Mouse (Mus musculus): ENCODE measurements at regions not wholly inside any gene's neighbourhood (a gene's known extent, or its start where the extent isn't known, plus 50 kb on each side); places are given as distances from the start of the nearest gene placed in this dataset.
"Not testable (repeated sequence)": the region's sequence is repeated elsewhere in the genome, so short reads cannot be mapped to it uniquely, and the experiment has no call there.

DNA sequence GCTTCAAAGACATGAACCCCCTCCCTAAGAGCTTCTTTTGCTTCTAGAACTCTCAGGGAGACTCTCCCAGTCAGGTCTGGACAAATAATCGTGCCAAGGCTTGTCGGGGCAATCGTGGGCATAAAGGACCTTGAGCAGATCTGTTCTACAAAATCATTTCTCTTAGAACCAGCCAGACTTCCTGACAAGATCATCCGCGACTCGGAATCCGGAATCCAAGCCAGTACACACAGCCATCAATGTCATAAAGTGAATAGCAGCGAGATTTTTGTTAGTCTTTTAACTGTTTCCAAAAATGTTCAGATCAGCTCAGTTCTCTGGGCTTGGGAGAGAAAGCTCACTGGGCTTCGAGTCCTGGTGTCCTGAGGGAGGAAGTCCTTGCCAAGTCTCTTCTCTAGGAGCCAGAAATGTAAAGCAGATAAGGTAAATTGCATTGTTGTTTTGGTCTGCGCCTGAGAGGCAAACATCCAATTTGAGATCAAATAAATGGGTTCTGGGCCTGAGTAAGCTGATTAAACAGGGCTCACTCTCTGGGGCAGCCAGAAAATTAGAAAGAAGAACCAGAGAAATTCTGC lies 92.9 kb upstream of the Fam78b start:
- Histone ChIP-seq H3K27me3 (replicated peaks; ENCODE audit: control insufficient read depth, insufficient read depth, low read length) (no peaks in the 10 kb centered on the region), H3K27ac (ENCODE audit: low read length) (no peak overlapping the region), H3K4me3 (ENCODE audit: low read length) (no peak overlapping the region), H3K4me2 (ENCODE audit: low read depth, low read length) (no peak overlapping the region), H3K9me3 (ENCODE audit: control insufficient read depth, low read length) (no peaks in the 10 kb centered on the region), H3K36me3 (ENCODE audit: control insufficient read depth, insufficient read depth, low read length) (no peaks in the 10 kb centered on the region), H3K9ac (ENCODE audit: low read depth, low read length) (no peak overlapping the region), H3K4me1 (ENCODE audit: control insufficient read depth, insufficient read depth, low read length) (no peaks in the 10 kb centered on the region)
- 63% methylated on average over 10 of the region's 10 CpGs for WGBS
- ATAC-seq = no peak

DNA sequence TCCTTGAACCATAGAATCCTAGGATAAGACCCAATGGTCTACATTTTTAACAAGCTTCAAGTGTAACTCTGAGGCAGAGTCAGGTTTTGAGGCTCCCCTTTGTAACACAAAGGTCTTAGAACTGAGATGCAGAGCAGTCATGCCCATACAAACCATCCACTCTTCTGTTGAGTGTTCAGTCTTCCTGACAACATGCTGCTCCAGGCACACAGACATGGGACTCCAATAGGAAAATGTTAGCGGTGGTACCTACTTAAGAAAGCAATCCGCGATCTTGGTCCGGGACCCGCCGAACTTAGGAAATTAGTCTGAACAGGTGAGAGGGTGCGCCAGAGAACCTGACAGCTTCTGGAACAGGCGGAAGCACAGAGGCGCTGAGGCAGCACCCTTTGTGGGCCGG lies 89.0 kb upstream of the Fam78b start:
- not testable (repeated sequence) for H3K4me3 ChIP-seq (ENCODE audit: low read length); H3K27ac ChIP-seq (ENCODE audit: low read length); H3K9me3 ChIP-seq (ENCODE audit: control insufficient read depth, low read length); H3K4me2 ChIP-seq (ENCODE audit: low read depth, low read length); H3K9ac ChIP-seq (ENCODE audit: low read depth, low read length); H3K27me3 ChIP-seq (replicated peaks; ENCODE audit: control insufficient read depth, insufficient read depth, low read length); H3K36me3 ChIP-seq (ENCODE audit: control insufficient read depth, insufficient read depth, low read length); H3K4me1 ChIP-seq (ENCODE audit: control insufficient read depth, insufficient read depth, low read length); ATAC-seq
- 99% methylated on average over 7 of the region's 10 CpGs for WGBS

DNA sequence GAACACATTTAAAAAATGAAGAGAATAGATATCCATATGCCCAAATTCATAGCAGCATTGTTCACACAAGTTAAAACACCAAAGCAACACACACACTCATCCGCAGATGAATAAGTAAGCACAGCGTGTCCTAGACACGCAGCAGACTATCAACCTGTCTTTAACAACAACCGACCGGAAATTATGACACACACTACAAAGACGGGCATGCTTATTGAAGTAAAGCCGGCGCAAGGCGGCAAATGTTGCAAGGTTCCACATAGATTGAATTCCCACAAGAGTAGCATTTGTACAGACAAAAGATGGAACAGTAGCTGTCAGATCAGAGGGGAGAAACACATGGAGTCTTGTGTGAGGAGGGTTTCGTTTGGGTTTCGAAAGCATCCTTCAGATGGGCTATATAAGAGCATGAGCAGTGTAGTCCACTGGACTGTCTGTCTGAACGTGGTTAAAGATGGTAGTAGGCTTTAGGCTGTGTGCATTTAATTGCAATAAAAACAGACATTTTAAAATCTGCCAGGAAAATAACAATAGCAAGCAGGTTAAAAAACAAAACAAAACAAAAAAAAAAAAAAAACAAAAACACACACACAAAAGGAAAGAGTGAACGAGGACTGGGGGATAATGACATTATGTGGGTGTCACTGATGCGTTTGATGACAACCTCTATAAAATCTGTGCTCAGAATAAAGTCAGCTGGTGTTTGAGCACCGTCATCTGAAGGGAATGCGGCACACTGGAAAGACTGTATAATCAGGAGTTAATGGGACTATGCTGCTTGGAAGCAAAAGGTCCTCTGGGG lies 78.1 kb upstream of the Fam78b start:
- no peak overlapping the region for H3K27ac ChIP-seq (ENCODE audit: low read length)
- no peaks in the 10 kb centered on the region for H3K9me3 ChIP-seq (ENCODE audit: control insufficient read depth, low read length)
- 80% methylated on average over 16 of the region's 16 CpGs for WGBS
- H3K36me3 ChIP-seq (ENCODE audit: control insufficient read depth, insufficient read depth, low read length) = no peaks in the 10 kb centered on the region
- no peaks in the 10 kb centered on the region for H3K4me1 ChIP-seq (ENCODE audit: control insufficient read depth, insufficient read depth, low read length)
- no peak for ATAC-seq
- H3K4me2 ChIP-seq (ENCODE audit: low read depth, low read length) = no peak overlapping the region
- H3K4me3 ChIP-seq (ENCODE audit: low read length) = no peak overlapping the region
- no peaks in the 10 kb centered on the region for H3K27me3 ChIP-seq (replicated peaks; ENCODE audit: control insufficient read depth, insufficient read depth, low read length)
- H3K9ac ChIP-seq (ENCODE audit: low read depth, low read length) = no peak overlapping the region

DNA sequence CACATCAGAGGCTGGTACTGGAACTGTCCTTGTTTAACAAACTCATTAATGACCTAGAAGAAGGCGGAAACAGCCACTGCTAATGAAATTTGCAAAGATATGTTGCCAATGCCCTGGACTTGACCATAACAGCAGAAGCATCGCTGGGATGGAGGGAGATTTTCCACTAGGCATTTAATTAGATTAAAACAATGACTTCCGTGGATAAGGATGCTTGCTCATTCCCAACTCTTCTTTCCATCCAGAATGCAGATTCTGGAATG lies 77.6 kb upstream of the Fam78b start:
- WGBS = 72% methylated on average over 3 of the region's 3 CpGs

DNA sequence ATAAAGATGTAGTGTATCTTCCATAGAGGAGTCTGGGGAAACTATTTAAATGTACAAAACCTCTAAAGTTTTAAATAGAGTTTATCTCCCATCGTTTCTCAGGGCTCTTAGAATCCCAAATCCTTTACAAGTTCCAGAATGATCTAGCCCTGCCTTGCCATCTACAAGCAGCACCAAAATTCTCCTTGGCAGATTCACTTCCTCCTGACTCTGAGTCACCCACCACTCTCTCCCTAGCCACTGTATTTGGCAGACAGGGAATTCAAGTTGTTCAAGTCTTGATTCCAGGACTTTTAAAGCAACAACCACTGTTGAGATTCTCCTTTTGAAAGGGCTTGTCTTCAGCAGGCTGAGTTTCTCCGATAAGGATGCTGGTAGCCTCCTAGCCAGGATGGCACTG lies 77.1 kb upstream of the Fam78b start:
- no peak overlapping the region for H3K9ac ChIP-seq (ENCODE audit: low read depth, low read length)
- H3K27me3 ChIP-seq (replicated peaks; ENCODE audit: control insufficient read depth, insufficient read depth, low read length) = no peaks in the 10 kb centered on the region
- no peak overlapping the region for H3K4me3 ChIP-seq (ENCODE audit: low read length)
- H3K4me2 ChIP-seq (ENCODE audit: low read depth, low read length) = no peak overlapping the region
- H3K4me1 ChIP-seq (ENCODE audit: control insufficient read depth, insufficient read depth, low read length) = no peaks in the 10 kb centered on the region
- H3K36me3 ChIP-seq (ENCODE audit: control insufficient read depth, insufficient read depth, low read length) = no peaks in the 10 kb centered on the region
- H3K9me3 ChIP-seq (ENCODE audit: control insufficient read depth, low read length) = no peaks in the 10 kb centered on the region
- WGBS = 87% methylated on average over 2 of the region's 2 CpGs
- no peak overlapping the region for H3K27ac ChIP-seq (ENCODE audit: low read length)
- ATAC-seq = no peak

More for the DNA sequence above, 77.6 kb upstream of the Fam78b start:
- H3K9me3 ChIP-seq (ENCODE audit: control insufficient read depth, low read length) = no peaks in the 10 kb centered on the region
- H3K4me1 ChIP-seq (ENCODE audit: control insufficient read depth, insufficient read depth, low read length) = no peaks in the 10 kb centered on the region
- no peak overlapping the region for H3K9ac ChIP-seq (ENCODE audit: low read depth, low read length)
- no peak overlapping the region for H3K4me2 ChIP-seq (ENCODE audit: low read depth, low read length)
- H3K27me3 ChIP-seq (replicated peaks; ENCODE audit: control insufficient read depth, insufficient read depth, low read length) = no peaks in the 10 kb centered on the region
- ATAC-seq = no peak
- H3K36me3 ChIP-seq (ENCODE audit: control insufficient read depth, insufficient read depth, low read length) = no peaks in the 10 kb centered on the region
- no peak overlapping the region for H3K4me3 ChIP-seq (ENCODE audit: low read length)
- H3K27ac ChIP-seq (ENCODE audit: low read length) = no peak overlapping the region

DNA sequence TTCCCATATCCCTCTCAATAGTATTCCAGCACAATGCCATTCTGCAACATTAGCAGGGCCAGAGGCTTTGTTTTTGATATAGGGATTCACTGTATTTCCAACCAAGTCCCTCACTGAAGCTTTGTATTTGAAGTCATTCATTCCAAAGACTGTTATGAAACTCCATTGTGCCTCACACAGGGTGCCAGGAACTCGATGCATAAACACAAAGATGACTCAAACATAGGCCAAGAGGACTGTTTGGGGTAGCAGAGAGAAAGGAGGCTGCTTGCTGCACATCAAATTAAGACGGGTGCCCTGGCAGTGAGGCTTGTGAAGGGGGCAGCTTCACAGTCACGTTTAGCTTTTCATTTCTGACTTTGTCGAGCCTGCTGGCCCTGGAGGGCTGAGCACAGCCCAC lies 75.1 kb upstream of the Fam78b start:
- H3K9me3 ChIP-seq (ENCODE audit: control insufficient read depth, low read length) = no peaks in the 10 kb centered on the region
- H3K9ac ChIP-seq (ENCODE audit: low read depth, low read length) = no peak overlapping the region
- H3K36me3 ChIP-seq (ENCODE audit: control insufficient read depth, insufficient read depth, low read length) = no peaks in the 10 kb centered on the region
- H3K4me1 ChIP-seq (ENCODE audit: control insufficient read depth, insufficient read depth, low read length) = no peaks in the 10 kb centered on the region
- H3K4me3 ChIP-seq (ENCODE audit: low read length) = no peak overlapping the region
- H3K27ac ChIP-seq (ENCODE audit: low read length) = no peak overlapping the region
- no peaks in the 10 kb centered on the region for H3K27me3 ChIP-seq (replicated peaks; ENCODE audit: control insufficient read depth, insufficient read depth, low read length)
- no peak for ATAC-seq
- WGBS = 38% methylated on average over 4 of the region's 4 CpGs
- H3K4me2 ChIP-seq (ENCODE audit: low read depth, low read length) = no peak overlapping the region

DNA sequence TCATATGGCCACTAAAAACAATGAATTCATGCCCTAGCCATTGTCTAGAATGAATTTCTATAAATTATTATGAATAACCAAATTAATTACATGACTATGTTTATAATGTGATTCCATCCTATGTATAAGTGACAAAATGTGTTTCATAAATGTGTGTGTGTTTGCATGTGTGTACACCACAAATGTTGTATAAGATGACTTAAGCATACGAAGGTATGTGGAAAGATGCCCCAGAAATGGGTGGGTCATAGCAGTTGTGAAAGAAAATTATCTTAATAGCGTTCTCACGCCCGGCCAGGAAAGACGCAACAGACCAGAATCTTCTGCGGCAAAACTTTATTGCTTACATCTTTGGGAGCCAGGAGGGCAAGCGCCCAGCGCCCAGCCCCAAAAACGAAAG lies 61.5 kb upstream of the Fam78b start:
- not testable (repeated sequence) for ATAC-seq; H3K9ac ChIP-seq (ENCODE audit: low read depth, low read length); H3K4me3 ChIP-seq (ENCODE audit: low read length); H3K4me1 ChIP-seq (ENCODE audit: control insufficient read depth, insufficient read depth, low read length); H3K27me3 ChIP-seq (replicated peaks; ENCODE audit: control insufficient read depth, insufficient read depth, low read length); H3K4me2 ChIP-seq (ENCODE audit: low read depth, low read length); H3K9me3 ChIP-seq (ENCODE audit: control insufficient read depth, low read length); H3K36me3 ChIP-seq (ENCODE audit: control insufficient read depth, insufficient read depth, low read length); H3K27ac ChIP-seq (ENCODE audit: low read length)
- WGBS = 64% methylated on average over 9 of the region's 9 CpGs

DNA sequence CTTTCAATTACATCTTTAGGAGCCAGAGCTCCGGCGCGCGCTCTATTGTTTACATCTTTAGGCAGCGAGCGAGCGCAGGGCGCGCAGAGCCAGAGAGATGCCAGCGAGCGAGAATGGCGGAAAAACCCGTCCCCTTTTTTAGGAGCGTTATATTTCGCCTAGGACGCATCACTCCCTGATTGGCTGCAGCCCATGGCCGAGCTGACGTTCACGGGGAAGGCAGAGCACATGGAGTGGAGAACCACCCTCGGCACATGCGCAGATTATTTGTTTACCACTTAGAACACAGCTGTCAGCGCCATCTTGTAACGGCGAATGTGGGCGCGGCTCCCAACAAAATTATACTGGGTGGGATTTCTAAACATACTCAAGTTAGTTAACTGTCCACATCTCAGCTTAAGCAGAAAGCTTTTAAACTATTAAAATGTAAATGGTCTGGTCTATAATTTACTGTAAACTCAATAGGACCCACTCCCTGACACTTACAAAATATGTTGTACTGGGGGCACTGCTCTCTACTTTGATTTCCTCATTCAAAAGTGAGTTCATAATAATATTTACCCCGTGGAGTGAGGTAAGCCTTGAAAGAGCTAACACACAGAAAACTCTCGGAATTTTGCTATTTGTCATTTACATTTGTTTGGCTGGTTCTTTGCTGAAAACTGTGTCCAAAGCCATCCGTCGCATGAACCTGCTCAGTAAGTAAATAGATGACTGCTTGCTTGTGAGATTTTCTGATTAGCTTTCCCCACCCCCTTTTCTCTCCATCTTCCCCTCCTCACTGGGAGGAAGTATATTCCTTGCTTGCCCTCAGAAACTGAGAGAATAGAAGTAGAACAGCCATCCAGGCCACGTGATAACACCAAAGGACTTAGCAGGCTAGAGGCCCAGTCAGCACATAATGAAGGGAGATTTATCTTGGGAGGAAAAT lies 60.8 kb upstream of the Fam78b start:
- not testable (repeated sequence) for H3K9ac ChIP-seq (ENCODE audit: low read depth, low read length); H3K9me3 ChIP-seq (ENCODE audit: control insufficient read depth, low read length); H3K27ac ChIP-seq (ENCODE audit: low read length); H3K4me1 ChIP-seq (ENCODE audit: control insufficient read depth, insufficient read depth, low read length); H3K4me2 ChIP-seq (ENCODE audit: low read depth, low read length); H3K27me3 ChIP-seq (replicated peaks; ENCODE audit: control insufficient read depth, insufficient read depth, low read length); H3K36me3 ChIP-seq (ENCODE audit: control insufficient read depth, insufficient read depth, low read length); ATAC-seq; H3K4me3 ChIP-seq (ENCODE audit: low read length)
- WGBS = 53% methylated on average over 31 of the region's 31 CpGs

DNA sequence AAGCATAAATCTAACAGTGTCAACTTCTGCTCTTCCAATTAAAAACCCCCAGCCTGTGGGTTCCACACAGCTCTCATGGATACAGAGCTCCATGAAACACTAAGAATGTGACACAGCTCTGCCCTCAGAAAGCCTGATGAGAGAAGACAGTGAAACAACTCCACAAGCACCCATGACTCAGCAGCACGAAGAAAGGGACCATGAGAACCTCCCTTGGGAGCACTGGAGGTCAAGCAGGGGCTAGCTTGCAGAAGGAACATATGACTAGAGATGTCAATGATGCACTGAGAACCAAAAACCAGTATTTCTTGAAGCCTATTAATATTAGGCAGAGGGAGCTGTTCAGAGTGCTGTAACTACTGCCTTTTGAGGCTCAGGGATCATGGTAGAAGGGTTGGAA lies 59.0 kb upstream of the Fam78b start:
- Histone ChIP-seq H3K4me2 (ENCODE audit: low read depth, low read length) (no peak overlapping the region), H3K36me3 (ENCODE audit: control insufficient read depth, insufficient read depth, low read length) (no peaks in the 10 kb centered on the region), H3K9me3 (ENCODE audit: control insufficient read depth, low read length) (no peaks in the 10 kb centered on the region), H3K27me3 (replicated peaks; ENCODE audit: control insufficient read depth, insufficient read depth, low read length) (no peaks in the 10 kb centered on the region), H3K4me1 (ENCODE audit: control insufficient read depth, insufficient read depth, low read length) (no peaks in the 10 kb centered on the region), H3K9ac (ENCODE audit: low read depth, low read length) (no peak overlapping the region), H3K4me3 (ENCODE audit: low read length) (no peak overlapping the region), H3K27ac (ENCODE audit: low read length) (no peak overlapping the region)
- ATAC-seq = no peak
- 77% methylated on average over 1 of the region's 1 CpGs for WGBS
